Mouse (Mus musculus) adrenal gland, adult 2 months (tissue): ENCODE results near the gene Gm21983. TPM values are rescaled to one million over a fixed set of nuclear protein-coding genes. Genes with fewer than 3 reads are reported as not detected.
A peak's percentile ranks its signal among the peaks of the same experiment; 100 is the strongest.

Experiments used
- DNase-seq: peaks from one replicate; pipeline ENCODE4 v3.0.0; 2021
- polyA plus RNA-seq: library from polyadenylated mRNA; depleted of rRNA; stranded (reverse); fragments of >200 nt; gene quantifications from 2 replicates; pipeline ENCODE4 v1.2.3, GENCODE M21; 2012
- total RNA-seq, 2 experiments: library from RNA; stranded (reverse); gene quantifications; 2 replicates each; pipeline ENCODE4 v1.2.3; 2021

Gene Gm21983
- total and polyA plus RNA-seq, 3 experiments, result 0.10 TPM; not detected in 2

GRCm38 (mm10) chr7:27160921-27161320, 20.0 kb downstream of the Gm21983 start:
- DNase-seq, result no peak

- DNase-seq, result peak; percentile 87
These were observed 21.0 kb downstream of the Gm21983 start for GRCm38 (mm10) chr7:27159882-27160281.

GRCm38 (mm10) chr7:27159256-27159655, 21.6 kb downstream of the Gm21983 start:
- DNase-seq, result no peak

- DNase-seq, result no peak
These were observed 22.7 kb downstream of the Gm21983 start for GRCm38 (mm10) chr7:27158171-27158570.

GRCm38 (mm10) chr7:27156005-27156404, 24.9 kb downstream of the Gm21983 start:
- no peak for DNase-seq

- no peak for DNase-seq
These were observed 27.6 kb downstream of the Gm21983 start, which contains the start of gene Cyp2t4 for GRCm38 (mm10) chr7:27153205-27153764. TSS of gene Cyp2t4 (plus strand) at chr7:27153714.

- DNase-seq, result no peak
These were observed 44.4 kb downstream of the Gm21983 start for GRCm38 (mm10) chr7:27136410-27136996.

- DNase-seq, result no peak
These were observed 47.1 kb downstream of the Gm21983 start for GRCm38 (mm10) chr7:27133757-27134156.

- DNase-seq, result no peak
These were observed 47.7 kb downstream of the Gm21983 start for GRCm38 (mm10) chr7:27133156-27133555.

GRCm38 (mm10) chr7:27132588-27132987, 48.3 kb downstream of the Gm21983 start:
- DNase-seq, result peak; percentile 56

- DNase-seq, result no peak
These were observed 49.5 kb downstream of the Gm21983 start for GRCm38 (mm10) chr7:27131387-27131786.

- peak; percentile 55 for DNase-seq
These were observed 50.1 kb downstream of the Gm21983 start for GRCm38 (mm10) chr7:27130521-27131370.

- no peak for DNase-seq
These were observed 51.1 kb downstream of the Gm21983 start for GRCm38 (mm10) chr7:27129811-27130210.

GRCm38 (mm10) chr7:27128946-27129345, 51.9 kb downstream of the Gm21983 start:
- DNase-seq, result no peak

GRCm38 (mm10) chr7:27128162-27128561, 52.7 kb downstream of the Gm21983 start:
- peak; percentile 64 for DNase-seq

- DNase-seq, result no peak
These were observed 55.9 kb downstream of the Gm21983 start for GRCm38 (mm10) chr7:27124969-27125368.

- DNase-seq, result no peak
These were observed 56.5 kb downstream of the Gm21983 start for GRCm38 (mm10) chr7:27124305-27124832.

GRCm38 (mm10) chr7:27119676-27120075, 61.2 kb downstream of the Gm21983 start, which contains the start of gene Cyp2f2:
TSS of gene Cyp2f2 (plus strand) at chr7:27119909.
- peak; percentile 79 for DNase-seq
